Mouse (Mus musculus): ENCODE data around the gene Rab32. TPM values are rescaled to one million over a fixed set of nuclear protein-coding genes. Genes with fewer than 3 reads are reported as not detected.

Gene Rab32
- total and polyA plus RNA-seq, 3 experiments, result not detected

DNA sequence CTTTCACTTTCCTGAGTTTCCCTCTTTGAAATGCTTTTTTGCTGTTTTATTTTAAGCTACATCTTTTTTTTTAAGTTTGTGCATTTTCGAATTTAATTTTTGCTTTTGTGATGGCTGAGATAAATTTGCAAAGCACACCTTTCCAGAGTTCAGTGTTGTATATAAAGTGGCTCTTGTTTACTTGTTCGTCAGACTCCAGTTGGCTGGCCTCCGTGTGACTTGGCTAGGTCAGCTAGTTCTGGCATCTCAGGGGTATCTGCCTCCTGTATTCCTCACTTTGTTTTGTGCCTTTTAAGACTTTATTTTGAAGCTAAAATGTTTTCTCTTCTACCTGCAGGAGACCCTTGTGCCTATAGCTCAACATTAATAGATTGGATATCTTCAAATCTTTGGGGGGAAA lies 22.7 kb upstream of the Rab32 start:
- DNase-seq (ENCODE audit: low read depth, low spot score), result no peak
- Histone ChIP-seq H3K9me3 (replicated peaks; ENCODE audit: insufficient read depth, low read length) (no peaks in the 10 kb centered on the region), H3K27me3 (ENCODE audit: control insufficient read depth in 1 of 2, insufficient read depth in 2 of 2, low read length in 2 of 2) (no peaks in the 10 kb centered on the region), H3K27ac (ENCODE audit: control insufficient read depth, low read depth, low read length) (no peak overlapping the region), H3K9ac (ENCODE audit: control insufficient read depth, low read depth, low read length, poor library complexity, severe bottlenecking) (no peak overlapping the region), H3K4me1 (ENCODE audit: control insufficient read depth in 1 of 2, insufficient read depth in 2 of 2, low read length in 2 of 2) (no peaks in the 10 kb centered on the region), H3K36me3 (ENCODE audit: control insufficient read depth in 1 of 2, insufficient read depth in 2 of 2, low read length in 2 of 2) (no peaks in the 10 kb centered on the region), H3K4me3 (ENCODE audit: control insufficient read depth in 1 of 2, insufficient read depth in 1 of 2, low read depth in 2 of 2, low read length in 2 of 2) (no peak overlapping the region), H3K79me2 (ENCODE audit: control insufficient read depth, insufficient read depth, low read length, poor library complexity) (no peaks in the 10 kb centered on the region)
- no peak for TF ChIP-seq GABPA (IDR thresholded peaks at IDR 0.05; ENCODE audit: low read depth, low read length)
- no peak for TF ChIP-seq HCFC1 (IDR thresholded peaks at IDR 0.05; ENCODE audit: low read depth, low read length)
- no peak for TF ChIP-seq MXI1 (IDR thresholded peaks at IDR 0.05; ENCODE audit: low read depth, low read length)
- TF ChIP-seq SIN3A (IDR thresholded peaks at IDR 0.05; ENCODE audit: low read length), result no peak
- TF ChIP-seq EP300 (IDR thresholded peaks at IDR 0.05; ENCODE audit: low read depth in 1 of 2, low read length in 2 of 2), result no peak
- TF ChIP-seq MAFK (IDR thresholded peaks at IDR 0.05; ENCODE audit: borderline replicate concordance, low read depth, low read length), result no peak
- TF ChIP-seq ZNF384 (IDR thresholded peaks at IDR 0.05; ENCODE audit: low read depth, low read length), result no peak
- no peak for TF ChIP-seq UBTF (IDR thresholded peaks at IDR 0.05; ENCODE audit: borderline replicate concordance, insufficient read depth, low read depth, low read length)
- TF ChIP-seq ZMIZ1 (IDR thresholded peaks at IDR 0.05; ENCODE audit: low read depth, low read length), result no peak
- no peak for TF ChIP-seq RCOR1 (IDR thresholded peaks at IDR 0.05; ENCODE audit: low read depth, low read length)
- no peak for TF ChIP-seq USF1 (IDR thresholded peaks at IDR 0.05; ENCODE audit: low read depth, low read length)
- TF ChIP-seq ELF1 (IDR thresholded peaks at IDR 0.05; ENCODE audit: low read depth, low read length), result no peak
- no peak for TF ChIP-seq RAD21 (IDR thresholded peaks at IDR 0.05; ENCODE audit: low read depth, low read length)
- no peak for TF ChIP-seq MEF2A (IDR thresholded peaks at IDR 0.05; ENCODE audit: extremely low read depth, insufficient replicate concordance, low read depth, low read length, poor library complexity, severe bottlenecking)
- TF ChIP-seq E2F4 (IDR thresholded peaks at IDR 0.05; ENCODE audit: borderline replicate concordance, low read depth, low read length), result no peak
- TF ChIP-seq ZC3H11A (IDR thresholded peaks at IDR 0.05; ENCODE audit: low read depth, low read length), result no peak
- no peak for TF ChIP-seq KAT2A (conservative IDR thresholded peaks at IDR 0.05; ENCODE audit: low read depth, low read length)
- TF ChIP-seq CHD2 (IDR thresholded peaks at IDR 0.05; ENCODE audit: low read length), result no peak
- TF ChIP-seq MAX (IDR thresholded peaks at IDR 0.05; ENCODE audit: low read length), result no peak

DNA sequence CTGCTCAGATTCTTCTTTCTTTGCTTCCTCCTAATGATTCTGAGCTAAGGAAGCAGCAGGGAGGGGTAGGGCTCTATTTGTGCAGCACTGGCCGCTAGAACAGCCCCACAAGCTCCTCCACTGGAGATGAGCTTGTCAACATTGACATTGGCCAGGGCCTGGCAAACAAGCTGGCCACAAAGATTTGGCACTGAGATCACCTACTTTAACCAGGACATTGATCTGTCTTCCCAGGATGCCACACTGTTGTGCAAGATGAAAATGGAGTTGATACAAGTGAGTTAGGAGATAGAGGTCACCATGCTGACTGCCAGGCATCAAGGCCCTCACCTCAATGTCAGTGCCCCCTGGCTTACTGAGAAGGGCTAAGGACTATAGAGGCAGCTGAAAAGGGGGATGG lies 21.8 kb upstream of the Rab32 start:
- no peak for TF ChIP-seq KAT2A (conservative IDR thresholded peaks at IDR 0.05; ENCODE audit: low read depth, low read length)
- no peak for TF ChIP-seq ELF1 (IDR thresholded peaks at IDR 0.05; ENCODE audit: low read depth, low read length)
- no peak for TF ChIP-seq USF2 (IDR thresholded peaks at IDR 0.05; ENCODE audit: borderline replicate concordance in 1 of 2, insufficient read depth in 1 of 2, low read depth in 1 of 2, low read length in 2 of 2)
- no peak for TF ChIP-seq SIN3A (IDR thresholded peaks at IDR 0.05; ENCODE audit: low read length)
- no peak for TF ChIP-seq ZC3H11A (IDR thresholded peaks at IDR 0.05; ENCODE audit: low read depth, low read length)
- TF ChIP-seq POLR2AphosphoS2 (IDR thresholded peaks at IDR 0.05; ENCODE audit: low read length), result no peak
- no peak for TF ChIP-seq UBTF (IDR thresholded peaks at IDR 0.05; ENCODE audit: borderline replicate concordance, insufficient read depth, low read depth, low read length)
- no peak for TF ChIP-seq BHLHE40 (IDR thresholded peaks at IDR 0.05; ENCODE audit: borderline replicate concordance, low read depth, low read length)
- no peak for TF ChIP-seq POLR2A (IDR thresholded peaks at IDR 0.05; ENCODE audit: control insufficient read depth in 1 of 2, insufficient read depth in 1 of 2, low read depth in 1 of 2, low read length in 2 of 2, poor library complexity in 1 of 2)

More for the DNA sequence above, 21.8 kb upstream of the Rab32 start:
- no peak overlapping the region for H3K27ac ChIP-seq (ENCODE audit: control insufficient read depth, low read depth, low read length)
- DNase-seq (ENCODE audit: low read depth, low spot score), result no peak
- no peak overlapping the region for H3K4me3 ChIP-seq (ENCODE audit: control insufficient read depth in 1 of 2, insufficient read depth in 1 of 2, low read depth in 2 of 2, low read length in 2 of 2)
- H3K27me3 ChIP-seq (ENCODE audit: control insufficient read depth in 1 of 2, insufficient read depth in 2 of 2, low read length in 2 of 2), result no peaks in the 10 kb centered on the region
- H3K9me3 ChIP-seq (replicated peaks; ENCODE audit: insufficient read depth, low read length), result no peaks in the 10 kb centered on the region
- H3K36me3 ChIP-seq (ENCODE audit: control insufficient read depth in 1 of 2, insufficient read depth in 2 of 2, low read length in 2 of 2), result no peaks in the 10 kb centered on the region
- no peaks in the 10 kb centered on the region for H3K79me2 ChIP-seq (ENCODE audit: control insufficient read depth, insufficient read depth, low read length, poor library complexity)
- no peaks in the 10 kb centered on the region for H3K4me1 ChIP-seq (ENCODE audit: control insufficient read depth in 1 of 2, insufficient read depth in 2 of 2, low read length in 2 of 2)
- no peak overlapping the region for H3K9ac ChIP-seq (ENCODE audit: control insufficient read depth, low read depth, low read length, poor library complexity, severe bottlenecking)
